Mouse (Mus musculus): Measurements from ENCODE around the gene Epb41l1.
A peak's percentile ranks its signal among the peaks of the same experiment; 100 is the strongest.

Epb41l1 gene

DNA sequence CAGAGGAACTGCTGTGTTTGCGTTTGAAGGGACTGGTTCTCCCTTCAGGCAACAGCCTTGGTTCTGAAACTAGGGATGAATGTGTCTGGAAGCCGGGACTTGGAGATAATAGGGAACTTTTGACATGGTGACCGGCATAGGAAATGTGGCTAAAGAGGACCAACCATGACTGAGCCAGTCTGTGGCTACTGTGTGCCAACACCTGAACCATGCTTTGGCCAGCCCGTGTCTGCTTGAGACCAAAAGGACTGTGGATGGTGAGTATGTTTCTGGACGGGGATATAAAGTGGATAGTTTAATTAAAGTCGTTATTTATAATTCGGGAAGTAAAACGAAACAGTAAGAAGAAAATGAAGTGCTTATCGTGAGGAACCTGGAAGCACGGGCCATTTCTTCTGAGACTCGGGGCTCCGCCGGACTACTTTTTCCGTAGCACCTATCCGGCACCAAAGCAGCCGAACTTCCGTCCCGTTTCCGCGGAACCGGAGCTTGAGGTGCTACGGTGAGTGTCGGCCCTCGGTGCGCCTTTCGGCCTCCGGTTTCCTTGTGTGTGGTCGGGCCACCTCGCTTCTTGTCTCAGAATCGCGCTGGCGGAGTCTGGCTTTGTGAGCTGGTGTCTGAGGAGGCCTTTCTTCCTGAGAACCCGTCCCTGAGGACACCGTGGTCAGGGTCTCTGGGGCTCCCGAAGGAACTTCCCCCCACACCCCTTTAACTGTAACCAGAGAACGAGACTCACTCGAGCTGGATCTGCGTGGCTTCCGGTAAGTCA, 126.6 kb downstream of the Epb41l1 start, which contains the start of gene Aar2:
TSS of gene Aar2 (plus strand) at position 462 of the 769 bp plus-strand sequence.
- DNase-seq, result peak; percentile 89

- no peak for DNase-seq
Measured at GRCm38 (mm10) chr2:156552421-156552820, 131.7 kb downstream of the Epb41l1 start.

- no peak for DNase-seq
Measured at GRCm38 (mm10) chr2:156561808-156562207, 141.1 kb downstream of the Epb41l1 start.

DNA sequence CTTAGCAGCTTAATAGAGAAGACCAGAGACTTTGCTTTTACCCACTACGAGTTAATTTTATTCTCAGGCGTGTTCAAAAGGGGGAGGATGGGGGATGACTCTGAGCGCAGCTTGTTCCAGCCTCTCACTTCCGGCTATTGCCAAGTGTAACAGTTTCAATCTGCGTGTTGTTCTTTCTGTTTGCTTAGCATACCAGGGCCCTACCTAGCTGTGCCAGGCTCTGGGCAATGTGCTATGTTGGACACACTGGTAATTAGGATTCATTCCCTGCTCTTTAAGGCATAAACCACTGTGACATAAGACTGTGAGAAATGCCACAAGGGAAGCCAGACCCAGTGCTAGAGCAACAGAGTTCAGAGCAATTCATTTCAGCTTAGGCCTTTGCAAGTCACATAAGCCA, 142.8 kb downstream of the Epb41l1 start:
- no peak for DNase-seq

GRCm38 (mm10) chr2:156566512-156566911, 145.8 kb downstream of the Epb41l1 start:
- no peak for DNase-seq

DNA sequence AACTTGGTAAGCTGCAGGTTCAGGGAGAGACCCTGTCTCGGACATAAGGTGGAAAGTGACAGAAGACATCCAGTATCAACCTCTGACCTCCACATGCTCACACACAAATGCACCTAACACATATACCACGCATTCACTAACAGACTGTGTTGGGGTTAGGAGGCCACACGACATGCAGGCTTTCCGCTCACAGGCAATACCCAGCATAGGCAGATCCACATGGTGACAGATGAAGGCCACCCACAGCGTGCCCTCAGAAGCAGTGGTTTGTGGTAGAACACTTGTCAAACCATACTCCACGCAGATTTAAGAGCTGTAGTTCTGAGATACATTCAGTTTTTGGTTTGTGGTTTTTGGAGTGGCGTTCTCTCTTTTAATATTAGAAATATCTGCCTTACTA, 147.9 kb downstream of the Epb41l1 start:
- DNase-seq, result no peak

DNA sequence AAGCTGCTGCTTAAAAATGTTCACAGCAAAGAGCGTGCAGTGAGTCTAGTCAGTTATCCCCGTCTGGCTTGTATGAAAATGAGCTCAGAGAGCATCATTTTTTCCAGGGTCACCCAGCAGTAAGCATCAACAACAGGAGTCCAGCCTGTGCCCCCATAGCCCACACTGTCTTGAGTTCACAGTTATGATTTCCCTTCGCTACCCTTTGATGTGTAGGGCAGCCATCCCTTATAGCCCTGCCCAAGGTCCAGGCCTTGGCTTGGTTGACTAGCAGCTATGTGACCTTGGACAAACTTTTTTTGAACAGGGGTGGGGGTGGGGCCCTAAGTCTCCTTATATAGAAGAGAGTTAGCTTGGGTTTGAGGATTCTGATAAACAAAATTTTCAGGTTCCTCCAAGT, 148.6 kb downstream of the Epb41l1 start:
- no peak for DNase-seq

DNA sequence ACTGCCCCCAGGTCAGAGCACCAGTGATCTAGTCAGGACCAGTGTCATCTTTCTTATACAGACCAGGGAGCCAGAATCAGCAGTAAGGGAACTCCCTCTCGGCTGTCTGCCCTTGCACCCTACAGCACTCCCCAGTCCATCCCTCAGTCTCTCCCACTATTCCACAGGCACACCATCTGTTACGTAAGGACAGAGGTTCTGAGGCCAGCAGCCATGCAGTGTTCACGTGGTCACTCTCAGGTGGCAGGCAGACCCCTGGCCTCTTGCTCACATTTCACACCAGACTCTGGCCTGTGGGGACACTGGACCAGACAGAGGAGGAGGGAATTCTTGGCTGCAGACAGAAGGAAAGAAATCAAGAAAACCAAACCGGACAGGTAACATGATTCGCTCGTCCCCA, 150.8 kb downstream of the Epb41l1 start:
- no peak for DNase-seq

- DNase-seq, result no peak
Measured at GRCm38 (mm10) chr2:156576850-156577587, 156.3 kb downstream of the Epb41l1 start.

- no peak for DNase-seq
Measured at GRCm38 (mm10) chr2:156580507-156580906, 159.8 kb downstream of the Epb41l1 start.

DNA sequence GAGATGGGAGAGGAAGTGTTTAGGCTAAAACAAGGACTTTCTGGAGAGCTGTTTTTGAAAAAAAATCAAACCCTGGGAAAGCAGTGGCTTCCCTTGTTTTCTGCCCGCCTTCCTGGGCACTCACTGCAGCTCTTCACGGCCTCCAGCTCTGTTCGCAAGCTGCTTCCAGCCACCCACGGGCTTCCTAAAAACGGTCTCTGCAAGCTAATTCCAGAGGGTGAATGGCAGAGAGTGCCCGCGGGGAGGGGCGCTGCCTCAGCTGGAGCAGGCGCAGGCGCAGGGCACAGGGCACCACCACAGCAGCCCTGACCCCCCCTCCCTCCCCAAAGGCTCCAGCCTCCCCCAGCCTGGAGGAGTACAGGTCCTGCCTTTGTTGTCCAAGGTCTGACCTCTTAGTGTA, 160.5 kb downstream of the Epb41l1 start:
- DNase-seq, result no peak

- no peak for DNase-seq
Measured at GRCm38 (mm10) chr2:156582887-156583286, 162.2 kb downstream of the Epb41l1 start.

DNA sequence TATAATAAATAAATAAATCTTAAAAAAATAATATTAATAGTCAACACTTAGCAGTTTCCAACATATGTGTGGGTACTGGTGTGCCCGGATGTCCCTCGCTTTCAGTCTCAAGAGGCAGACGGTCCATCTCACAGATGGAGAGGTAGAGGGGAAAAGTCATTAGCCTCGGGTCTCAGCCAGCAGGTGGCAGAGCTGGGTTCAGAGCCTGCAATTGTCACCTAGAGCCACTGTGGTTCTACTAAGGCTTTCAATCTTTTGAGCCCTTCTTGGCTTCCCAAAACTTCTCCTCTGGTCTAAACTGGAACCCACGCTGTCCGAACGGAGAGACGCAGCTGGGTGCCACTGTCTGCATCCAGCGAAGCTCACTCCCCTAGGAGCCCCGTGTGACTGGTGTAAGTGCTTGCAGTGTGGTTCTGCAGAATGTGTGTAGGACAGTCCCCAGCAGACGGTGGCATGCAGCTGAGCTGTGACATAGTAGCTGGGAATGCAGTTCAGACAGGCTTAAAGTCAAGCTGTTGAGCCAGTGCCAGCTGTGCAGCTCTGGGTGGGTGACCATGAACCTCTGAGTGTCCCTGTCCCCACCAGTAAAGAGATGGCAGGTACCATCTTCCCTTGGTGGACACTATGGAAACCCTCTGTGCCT, 163.6 kb downstream of the Epb41l1 start:
- no peak for DNase-seq

DNA sequence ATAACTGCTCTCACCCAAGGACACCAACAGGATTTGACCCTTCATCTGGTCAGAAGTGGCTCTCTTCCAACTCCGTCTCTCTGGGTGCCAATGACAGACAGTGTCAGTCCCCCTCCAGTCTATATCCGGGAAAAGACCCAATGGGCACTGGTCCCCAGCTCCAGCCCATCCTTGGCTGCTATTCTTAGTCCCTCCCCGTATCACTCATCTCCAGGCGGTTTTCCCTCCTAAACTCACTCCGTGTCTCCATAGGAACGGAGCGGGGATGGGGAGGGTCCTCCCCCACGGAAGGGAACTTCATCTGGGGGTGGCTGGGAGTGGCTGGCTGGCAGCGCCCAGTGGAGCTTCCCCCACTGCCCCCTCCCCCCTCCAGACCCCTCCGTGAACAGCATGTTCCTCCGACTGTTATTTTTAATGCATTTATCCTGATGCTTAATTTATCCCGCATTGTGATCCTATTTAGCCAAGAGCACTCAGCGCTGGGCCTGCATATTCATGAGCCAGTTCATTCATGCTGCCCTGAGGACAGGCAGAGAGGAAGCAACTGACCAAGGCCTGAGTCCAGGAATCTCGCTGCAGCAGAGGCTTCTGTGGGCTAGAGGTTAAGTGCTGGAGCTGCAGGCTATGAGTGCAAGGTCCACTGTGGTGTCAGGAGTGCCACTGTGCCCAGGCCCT, 164.2 kb downstream of the Epb41l1 start:
- DNase-seq, result peak; percentile 48

- DNase-seq, result no peak
Measured at GRCm38 (mm10) chr2:156589481-156589880, 168.8 kb downstream of the Epb41l1 start.
